Mouse (Mus musculus): ENCODE measurements at regions not wholly inside any gene's neighbourhood (a gene's known extent, or its start where the extent isn't known, plus 50 kb on each side); places are given as distances from the start of the nearest gene placed in this dataset.

- DNase-seq = no peak
Observed at GRCm38 (mm10) chr12:96226446-96226845, 534.4 kb downstream of the Flrt2 start.

- no peak for DNase-seq
Observed at GRCm38 (mm10) chr12:96228714-96229113, 536.7 kb downstream of the Flrt2 start.

GRCm38 (mm10) chr12:96235510-96235909, 543.5 kb downstream of the Flrt2 start:
- no peak for DNase-seq

- no peak for DNase-seq
Observed at GRCm38 (mm10) chr12:96235996-96236525, 544.0 kb downstream of the Flrt2 start.

- DNase-seq = no peak
Observed at GRCm38 (mm10) chr12:96239642-96240041, 547.6 kb downstream of the Flrt2 start.

GRCm38 (mm10) chr12:96261978-96262377, 570.0 kb downstream of the Flrt2 start:
- no peak for DNase-seq

GRCm38 (mm10) chr12:96275894-96276293, 583.9 kb downstream of the Flrt2 start:
- no peak for DNase-seq

GRCm38 (mm10) chr12:96311137-96311536, 619.1 kb downstream of the Flrt2 start:
- DNase-seq = peak; percentile 26

GRCm38 (mm10) chr12:96323061-96323786, 631.2 kb downstream of the Flrt2 start:
- no peak for DNase-seq

GRCm38 (mm10) chr12:96351143-96351542, 659.1 kb downstream of the Flrt2 start:
- no peak for DNase-seq

GRCm38 (mm10) chr12:96378924-96379323, 686.9 kb downstream of the Flrt2 start:
- DNase-seq = no peak

GRCm38 (mm10) chr12:96419104-96419503, 727.1 kb downstream of the Flrt2 start:
- no peak for DNase-seq

- no peak for DNase-seq
Observed at GRCm38 (mm10) chr12:96419567-96419966, 727.5 kb downstream of the Flrt2 start.

- DNase-seq = no peak
Observed at GRCm38 (mm10) chr12:96427589-96427988, 735.6 kb downstream of the Flrt2 start.

GRCm38 (mm10) chr12:96442546-96442945, 750.5 kb downstream of the Flrt2 start:
- no peak for DNase-seq

GRCm38 (mm10) chr12:96453374-96453773, 761.3 kb downstream of the Flrt2 start:
- DNase-seq = no peak

- no peak for DNase-seq
Observed at GRCm38 (mm10) chr12:96476344-96476743, 784.3 kb downstream of the Flrt2 start.

- no peak for DNase-seq
Observed at GRCm38 (mm10) chr12:96488448-96488960, 796.5 kb downstream of the Flrt2 start.

- no peak for DNase-seq
Observed at GRCm38 (mm10) chr12:96509658-96510057, 817.6 kb downstream of the Flrt2 start.

- DNase-seq = no peak
Observed at GRCm38 (mm10) chr12:96558824-96559223, 866.8 kb downstream of the Flrt2 start.

- no peak for DNase-seq
Observed at GRCm38 (mm10) chr12:96594845-96595244, 902.8 kb downstream of the Flrt2 start.

- DNase-seq = no peak
Observed at GRCm38 (mm10) chr12:96615134-96615533, 923.1 kb downstream of the Flrt2 start.

GRCm38 (mm10) chr12:96615850-96616249, 923.8 kb downstream of the Flrt2 start:
- no peak for DNase-seq

GRCm38 (mm10) chr12:96617226-96617625, 925.2 kb downstream of the Flrt2 start:
- DNase-seq = no peak
